Mouse (Mus musculus) right cerebral cortex, adult 18-20 months (tissue): ENCODE results near the gene Stat5a.

ENCODE experiments used
- DNase-seq: peaks from one replicate; pipeline ENCODE4 v3.0.0; 2022; ENCODE audit warnings: mixed read lengths

Gene Stat5a

GRCm38 (mm10) chr11:100904580-100905351 is 45.6 kb downstream of the Stat5a start:
- DNase-seq = no peak

- DNase-seq = no peak
Measured at GRCm38 (mm10) chr11:100905929-100906328, 46.8 kb downstream of the Stat5a start.

- no peak for DNase-seq
Measured at GRCm38 (mm10) chr11:100906885-100907284, 47.7 kb downstream of the Stat5a start.

GRCm38 (mm10) chr11:100908112-100908511 is 49.0 kb downstream of the Stat5a start:
- DNase-seq = no peak

GRCm38 (mm10) chr11:100908567-100908966 is 49.4 kb downstream of the Stat5a start:
- DNase-seq = no peak

- no peak for DNase-seq
Measured at GRCm38 (mm10) chr11:100912401-100913155, 53.4 kb downstream of the Stat5a start.

- no peak for DNase-seq
Measured at GRCm38 (mm10) chr11:100914415-100914814, 55.3 kb downstream of the Stat5a start.

GRCm38 (mm10) chr11:100915063-100915462 is 55.9 kb downstream of the Stat5a start:
- DNase-seq = no peak

GRCm38 (mm10) chr11:100916432-100916971 is 57.4 kb downstream of the Stat5a start:
- no peak for DNase-seq

- DNase-seq = no peak
Measured at GRCm38 (mm10) chr11:100918007-100918406, 58.9 kb downstream of the Stat5a start.

GRCm38 (mm10) chr11:100920887-100921624 is 61.9 kb downstream of the Stat5a start:
- no peak for DNase-seq

GRCm38 (mm10) chr11:100924386-100924919 is 65.3 kb downstream of the Stat5a start:
- no peak for DNase-seq

- DNase-seq = no peak
Measured at GRCm38 (mm10) chr11:100927386-100927785, 68.2 kb downstream of the Stat5a start.

GRCm38 (mm10) chr11:100930611-100931010 is 71.5 kb downstream of the Stat5a start:
- no peak for DNase-seq

GRCm38 (mm10) chr11:100931254-100931921 is 72.2 kb downstream of the Stat5a start:
- no peak for DNase-seq
